In genomic region chr1:156940584-156940983, GRCm38 (mm10) we compare ENCODE assay signal across 8 mouse cellular contexts. TPM values are rescaled to one million over a fixed set of nuclear protein-coding genes. Genes with fewer than 3 reads are reported as not detected.
DNase-seq lines count a peak whose midpoint lies in the region; ATAC-seq and TF ChIP-seq lines count a peak whose summit lies in the region.

No protein-coding gene starts in this region.

- no peak for TF ChIP-seq EP300 in heart, postnatal 0 days (IDR thresholded peaks at IDR 0.05; ENCODE audit: low read depth)

- H3K4me3 ChIP-seq in heart, postnatal 0 days (ENCODE audit: low read depth, low read length): no peak overlapping the region
- peak overlapping the region; percentile 85 for H3K4me3 ChIP-seq in embryonic facial prominence, embryonic 10.5 days
- peak overlapping the region; percentile 64 for H3K4me3 ChIP-seq in hindbrain, embryonic 15.5 days
- H3K4me3 ChIP-seq in midbrain, embryonic 10.5 days: peak overlapping the region; percentile 97

- no peaks in the 10 kb centered on the region for H3K27me3 ChIP-seq in heart, postnatal 0 days (ENCODE audit: control insufficient read depth, insufficient read depth, low read length)
- no peaks in the 10 kb centered on the region for H3K27me3 ChIP-seq in embryonic facial prominence, embryonic 10.5 days (replicated peaks; ENCODE audit: low read depth, poor library complexity, severe bottlenecking)
- no peaks in the 10 kb centered on the region for H3K27me3 ChIP-seq in hindbrain, embryonic 15.5 days
- no peaks in the 10 kb centered on the region for H3K27me3 ChIP-seq in midbrain, embryonic 10.5 days (ENCODE audit: low read depth, poor library complexity, severe bottlenecking)

- no peak for DNase-seq in heart, postnatal 0 days (ENCODE audit: low spot score)
- DNase-seq in heart, adult 8-10 months (ENCODE audit: low spot score): no peak
- no peak for DNase-seq in embryonic facial prominence, embryonic 10.5 days (ENCODE audit: low spot score)
- no peak for DNase-seq in midbrain, embryonic 10.5 days (ENCODE audit: low spot score)
- no peak for DNase-seq in gastrocnemius, postnatal 10 days
- no peak for DNase-seq in adipocyte (ENCODE audit: low spot score)
- no peak for DNase-seq in ovary, postnatal 36 days (ENCODE audit: low spot score)

- no peak for ATAC-seq in heart, postnatal 0 days (ENCODE audit: insufficient read depth, low read depth)
- ATAC-seq in hindbrain, embryonic 15.5 days (ENCODE audit: low FRiP score, low read depth): no peak

- no peak overlapping the region for H3K9ac ChIP-seq in heart, postnatal 0 days (replicated peaks; ENCODE audit: low read depth, low read length)
- peak overlapping the region; percentile 85; the same call in 1 of the 2 replicates for H3K9ac ChIP-seq in hindbrain, embryonic 15.5 days

- no peak for TF ChIP-seq CTCF in heart, postnatal 0 days (IDR thresholded peaks at IDR 0.05; ENCODE audit: low read depth)

- 46% methylated on average over 7 of the region's 7 CpGs for WGBS in heart, postnatal 0 days
- 58% methylated on average over 7 of the region's 7 CpGs for WGBS in embryonic facial prominence, embryonic 10.5 days
- 45% methylated on average over 7 of the region's 7 CpGs for WGBS in hindbrain, embryonic 15.5 days
- WGBS in midbrain, embryonic 10.5 days: 59% methylated on average over 7 of the region's 7 CpGs

- H3K27ac ChIP-seq in heart, postnatal 0 days (ENCODE audit: low read depth): no peak overlapping the region
- no peak overlapping the region for H3K27ac ChIP-seq in embryonic facial prominence, embryonic 10.5 days (replicated peaks)
- H3K27ac ChIP-seq in hindbrain, embryonic 15.5 days (replicated peaks): peak overlapping the region; percentile 94
- no peak overlapping the region for H3K27ac ChIP-seq in midbrain, embryonic 10.5 days (replicated peaks)

- H3K4me2 ChIP-seq in heart, postnatal 0 days (ENCODE audit: low read depth, low read length): peak overlapping the region; percentile 67; the same call in 1 of the 2 replicates
- peak overlapping the region; percentile 67 for H3K4me2 ChIP-seq in hindbrain, embryonic 15.5 days

- no peaks in the 10 kb centered on the region for H3K36me3 ChIP-seq in heart, postnatal 0 days (replicated peaks; ENCODE audit: control insufficient read depth, insufficient read depth, low read length)
- H3K36me3 ChIP-seq in embryonic facial prominence, embryonic 10.5 days (replicated peaks): no peaks in the 10 kb centered on the region
- no peaks in the 10 kb centered on the region for H3K36me3 ChIP-seq in hindbrain, embryonic 15.5 days
- 0 out of 2 replicates have a peak, but pooled peaks cover 3% of the 10 kb centered on the region for H3K36me3 ChIP-seq in midbrain, embryonic 10.5 days

- H3K4me1 ChIP-seq in heart, postnatal 0 days (ENCODE audit: control insufficient read depth, insufficient read depth): no peaks in the 10 kb centered on the region
- peaks cover 23% of the 10 kb centered on the region for H3K4me1 ChIP-seq in embryonic facial prominence, embryonic 10.5 days
- peaks cover 26% of the 10 kb centered on the region for H3K4me1 ChIP-seq in hindbrain, embryonic 15.5 days (replicated peaks)
- H3K4me1 ChIP-seq in midbrain, embryonic 10.5 days: peaks cover 33% of the 10 kb centered on the region

- H3K9me3 ChIP-seq in heart, postnatal 0 days (replicated peaks; ENCODE audit: control insufficient read depth, low read length): no peaks in the 10 kb centered on the region
- no peaks in the 10 kb centered on the region for H3K9me3 ChIP-seq in embryonic facial prominence, embryonic 10.5 days
- no peaks in the 10 kb centered on the region for H3K9me3 ChIP-seq in hindbrain, embryonic 15.5 days
- peaks cover under 1% of the 10 kb centered on the region; the same call in 1 of the 2 replicates for H3K9me3 ChIP-seq in midbrain, embryonic 10.5 days (replicated peaks)

RNA-seq across cellular contexts. Expression of gene Ralgps2, which starts 1.2 kb away (rescaled TPM):
- total RNA-seq in heart, postnatal 0 days (2014; rRNA removed; ENCODE audit: low replicate concordance): 24.5 and 48.0 TPM in 2 replicates
- polyA plus RNA-seq in heart, postnatal 0 days (2015; fragmentation: Nextera tagmentation; extraction: Ambion mirVana): 34.3 and 40.0 TPM in 2 replicates
- total RNA-seq in heart, adult 8-10 months (2022): 10 to 100 TPM in 1 of 4 experiments, 1 to 10 TPM in 3; 6.4 to 11.8 (median 8.7) TPM
- polyA plus RNA-seq in embryonic facial prominence, embryonic 10.5 days (2016; fragmentation: Nextera tagmentation; extraction: Ambion mirVana): 84.0 and 90.1 TPM in 2 replicates
- polyA plus RNA-seq in hindbrain, embryonic 15.5 days (2015; fragmentation: Nextera tagmentation; extraction: Ambion mirVana): 78.3 and 86.0 TPM in 2 replicates
- polyA plus RNA-seq in midbrain, embryonic 10.5 days (2016; fragmentation: Nextera tagmentation; extraction: Ambion mirVana): 92.8 and 96.8 TPM in 2 replicates
- total RNA-seq in gastrocnemius, postnatal 10 days (2021): 10 to 100 TPM in 1 of 2 experiments, 1 to 10 TPM in 1; 8.4 to 17.6 TPM
